Mouse (Mus musculus) cerebellum, adult 2 months (tissue): ENCODE measurements at regions not wholly inside any gene's neighbourhood (a gene's known extent, or its start where the extent isn't known, plus 50 kb on each side); places are given as distances from the start of the nearest gene placed in this dataset.

Experiments used
- DNase-seq, 2 experiments: peaks; one replicate each; pipeline ENCODE4 v3.0.0; 2021
- H3K27ac ChIP-seq: fragments of 200-500 bp; 2 replicates; pipeline ENCODE4 v1.5.1; 2012; ENCODE audit warnings: low read length, control low read depth, inconsistent platforms; ENCODE audit not compliant: insufficient read depth
- H3K27me3 ChIP-seq: fragments of 200-500 bp; 2 replicates; pipeline ENCODE4 v1.6.1; 2012; ENCODE audit warnings: inconsistent platforms, mild to moderate bottlenecking, low read length, moderate library complexity; ENCODE audit not compliant: control insufficient read depth, insufficient read depth
- H3K4me1 ChIP-seq: fragments of 200-500 bp; 2 replicates; pipeline ENCODE4 v1.6.1; 2011; ENCODE audit warnings: low read length; ENCODE audit not compliant: control insufficient read depth, insufficient read depth
- H3K4me3 ChIP-seq: fragments of 200-500 bp; replicated peaks from 2 replicates; pipeline ENCODE3; 2011; ENCODE audit warnings: mild to moderate bottlenecking, low read depth, low read length, control low read depth; ENCODE audit not compliant: insufficient read depth
- CTCF ChIP-seq: fragments of 200-500 bp; IDR thresholded peaks from 2 replicates; pipeline ENCODE4 v1.5.1; 2011; ENCODE audit warnings: low read depth, mild to moderate bottlenecking, control low read depth, low read length, moderate library complexity, borderline replicate concordance; ENCODE audit not compliant: insufficient read depth
- POLR2A ChIP-seq: fragments of 200-500 bp; IDR thresholded peaks from 2 replicates; pipeline ENCODE4 v1.6.1; 2011; ENCODE audit warnings: low read length, control low read depth, borderline replicate concordance; ENCODE audit not compliant: insufficient read depth
- WGBS: fragments of 180-500 bp; shearing (Covaris S2); methylation state at CpG from one replicate; pipeline ENCODE4 v1.1.7; 2018; 5-methylcytosine and 5-hydroxymethylcytosine counted together

DNA sequence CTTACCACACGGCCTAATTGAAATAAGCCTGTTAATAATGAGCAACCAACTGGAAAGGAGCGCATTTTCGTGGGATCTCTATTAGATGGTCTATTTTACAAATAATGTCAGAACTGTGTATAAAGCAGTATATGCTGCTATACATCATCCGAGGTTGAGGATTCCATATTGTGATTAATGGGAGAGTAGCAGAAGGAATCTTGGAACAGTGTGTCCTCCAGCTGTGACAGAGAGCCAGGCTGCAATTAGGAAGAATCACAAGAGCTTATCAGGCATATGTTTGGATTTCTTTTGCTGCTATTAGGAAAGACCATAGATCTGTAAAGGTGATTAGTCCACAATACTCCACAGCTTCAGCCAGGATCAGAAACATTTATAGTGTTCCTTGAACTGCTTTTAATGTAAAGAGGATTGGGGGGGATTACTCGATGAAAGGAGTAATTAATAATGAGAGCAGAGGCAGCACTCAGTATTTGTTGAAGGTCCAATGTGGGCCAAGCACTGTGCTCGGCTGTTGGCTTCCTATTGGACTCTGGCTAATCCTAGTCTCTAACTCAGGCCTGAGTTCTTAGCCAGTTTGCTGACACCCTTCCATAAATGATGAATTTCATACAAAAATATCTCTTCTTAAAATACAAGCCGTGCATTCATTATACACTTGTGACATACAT lies 88.7 kb upstream of the Atp11c start:
- Histone ChIP-seq H3K4me3 (no peak overlapping the region), H3K4me1 (no peaks in the 10 kb centered on the region), H3K27me3 (no peaks in the 10 kb centered on the region), H3K27ac (no peak overlapping the region)
- WGBS: 35% methylated on average over 7 of the region's 7 CpGs
- TF ChIP-seq CTCF: no peak
- no peak for TF ChIP-seq POLR2A
- DNase-seq: no peak

DNA sequence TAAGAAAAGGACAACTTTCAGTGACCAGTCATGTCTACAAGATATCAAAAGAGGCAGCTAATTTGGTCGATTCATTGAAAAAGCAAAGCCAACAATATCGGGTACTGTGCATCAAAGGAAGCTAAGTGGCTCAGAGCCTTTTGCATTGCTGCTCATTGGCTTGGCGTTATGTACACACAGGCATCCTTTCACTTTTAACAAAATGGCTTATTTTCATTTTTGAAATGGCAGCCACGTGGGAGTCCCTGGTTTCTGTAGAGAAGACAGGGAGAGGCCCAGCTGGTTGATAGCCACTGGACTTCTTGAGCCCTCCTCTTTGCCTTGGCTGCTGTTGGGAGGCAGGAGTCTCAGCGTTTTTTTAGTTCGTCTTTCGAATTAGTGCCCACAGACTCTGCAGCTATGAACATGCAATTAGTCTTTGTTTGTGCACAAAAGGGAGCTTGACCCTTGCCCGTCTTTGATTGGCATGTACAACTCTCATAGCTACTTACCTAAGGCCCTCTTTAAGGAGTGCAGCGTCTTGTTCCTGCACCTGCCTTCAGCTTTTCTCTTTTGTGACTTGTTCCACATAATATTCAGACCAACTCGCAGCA lies 52.3 kb upstream of the Atp11c start:
- no peak for TF ChIP-seq POLR2A
- TF ChIP-seq CTCF: no peak
- Histone ChIP-seq H3K4me3 (no peak overlapping the region), H3K27me3 (no peaks in the 10 kb centered on the region), H3K4me1 (no peaks in the 10 kb centered on the region), H3K27ac (no peak overlapping the region)
- no peak for DNase-seq
- 33% methylated on average over 10 of the region's 10 CpGs for WGBS
